Mouse (Mus musculus) adrenal gland, postnatal 14 days (tissue): ENCODE data around the gene Tspo2. TPM values are rescaled to one million over a fixed set of nuclear protein-coding genes. Genes with fewer than 3 reads are reported as not detected.
"Not testable (repeated sequence)": the region's sequence is repeated elsewhere in the genome, so short reads cannot be mapped to it uniquely, and the experiment has no call there.

Source experiments
- DNase-seq: peaks from one replicate; pipeline ENCODE4 v3.0.0; 2021; ENCODE audit warnings: mixed read lengths
- long read RNA-seq, 2 experiments: library from polyadenylated mRNA; stranded (forward); transcript quantifications; one replicate each; pipeline ENCODE4 v2.0.0; 2021
- total RNA-seq: library from RNA; stranded (reverse); gene quantifications from 2 replicates; pipeline ENCODE4 v1.2.3, GENCODE M21; 2021

Gene Tspo2
- 1.9 and 4.6 TPM in 2 replicates for total RNA-seq
- long read RNA-seq, experiment 1, result 0 reads
- long read RNA-seq, experiment 2, partial matches to known transcripts, result 0 of 2 reads
- long read RNA-seq, experiment 2, other reads (novel, unspliced or antisense), result 1 of 2 reads

GRCm38 (mm10) chr17:48451353-48451675 is at the start of gene Tspo2:
Gene Tspo2, minus strand, starts transcription at chr17:48451522.
- no peak for DNase-seq

- DNase-seq, result peak; percentile 27
Measured at GRCm38 (mm10) chr17:48500846-48501445, 49.6 kb upstream of the Tspo2 start.

GRCm38 (mm10) chr17:48497986-48498385 is 46.7 kb upstream of the Tspo2 start:
- DNase-seq, result no peak

GRCm38 (mm10) chr17:48493986-48494385 is 42.7 kb upstream of the Tspo2 start:
- peak; percentile 46 for DNase-seq

- no peak for DNase-seq
Measured at GRCm38 (mm10) chr17:48493582-48493981, 42.3 kb upstream of the Tspo2 start.

GRCm38 (mm10) chr17:48492621-48493020 is 41.3 kb upstream of the Tspo2 start:
- DNase-seq, result no peak

- no peak for DNase-seq
Measured at GRCm38 (mm10) chr17:48489466-48489865, 38.1 kb upstream of the Tspo2 start.

- no peak for DNase-seq
Measured at GRCm38 (mm10) chr17:48484191-48484590, 32.9 kb upstream of the Tspo2 start.

GRCm38 (mm10) chr17:48483764-48484163 is 32.4 kb upstream of the Tspo2 start:
- DNase-seq, result no peak

- DNase-seq, result no peak
Measured at GRCm38 (mm10) chr17:48479952-48480351, 28.6 kb upstream of the Tspo2 start.

- DNase-seq, result no peak
Measured at GRCm38 (mm10) chr17:48475444-48475843, 24.1 kb upstream of the Tspo2 start.

GRCm38 (mm10) chr17:48474282-48474681 is 23.0 kb upstream of the Tspo2 start:
- DNase-seq, result not testable (repeated sequence)

- peak; percentile 89 for DNase-seq
Measured at GRCm38 (mm10) chr17:48467395-48468231, 16.3 kb upstream of the Tspo2 start.

GRCm38 (mm10) chr17:48466769-48467394 is 15.6 kb upstream of the Tspo2 start:
- no peak for DNase-seq

- DNase-seq, result no peak
Measured at GRCm38 (mm10) chr17:48463391-48463790, 12.1 kb upstream of the Tspo2 start.

GRCm38 (mm10) chr17:48462096-48462495 is 10.8 kb upstream of the Tspo2 start:
- DNase-seq, result no peak

GRCm38 (mm10) chr17:48457971-48458653 is 6.8 kb upstream of the Tspo2 start:
- DNase-seq, result no peak

- DNase-seq, result no peak
Measured at GRCm38 (mm10) chr17:48455955-48456354, 4.6 kb upstream of the Tspo2 start.

GRCm38 (mm10) chr17:48454688-48455087 is 3.4 kb upstream of the Tspo2 start, which contains the start of gene Unc5cl:
Gene Unc5cl, plus strand, starts transcription at chr17:48454901.
- DNase-seq, result no peak

GRCm38 (mm10) chr17:48454190-48454589 is 2.9 kb upstream of the Tspo2 start:
- DNase-seq, result no peak

GRCm38 (mm10) chr17:48453489-48453888 is 2.2 kb upstream of the Tspo2 start:
- no peak for DNase-seq

GRCm38 (mm10) chr17:48451753-48452444 is 577 bp upstream of the Tspo2 start:
- DNase-seq, result peak; percentile 14
